9 mouse cellular contexts compared by ENCODE assay signal in the genomic region with DNA sequence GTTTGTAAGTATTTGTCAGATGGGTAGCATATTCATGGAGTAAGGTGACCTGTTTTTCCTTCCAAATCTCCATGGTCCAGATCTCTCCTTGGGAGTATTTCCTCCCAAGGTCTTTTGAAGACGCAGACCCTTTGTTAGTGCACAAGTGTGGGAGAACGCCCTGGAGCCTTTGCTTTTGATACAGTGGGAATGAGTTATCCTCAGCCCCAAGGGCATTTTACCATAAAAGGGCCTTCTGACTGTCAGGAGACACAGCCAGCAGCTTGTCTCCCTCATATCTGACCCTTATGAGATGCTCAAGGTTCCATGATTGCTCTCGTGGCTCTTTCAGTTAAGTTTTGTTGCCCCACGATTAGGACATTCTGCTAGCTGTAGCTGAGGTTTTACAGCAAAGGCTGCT.
"Had no signal": no experiment of that assay in that cellular context is flagged by ENCODE, and none has a peak within 500 bp of the region (broad histone marks: within the 10 kb centered on the region; RNA-seq: fewer than 3 reads in every experiment).

No protein-coding gene starts in this region.

- DNase-seq: gastrocnemius, postnatal 14 days; gastrocnemius, postnatal 36 days; heart, adult 18-20 months; heart, postnatal 10 days; heart, postnatal 36 days; kidney, adult 11 months; kidney, adult 9 months; kidney, postnatal 14 days; liver, embryonic 13.5 days had no signal
